Mouse (Mus musculus) left cerebral cortex, postnatal 36 days (tissue): ENCODE measurements at regions not wholly inside any gene's neighbourhood (a gene's known extent, or its start where the extent isn't known, plus 50 kb on each side); places are given as distances from the start of the nearest gene placed in this dataset.

ENCODE experiments used
- DNase-seq, 2 experiments: peaks; one replicate each; pipeline ENCODE4 v3.0.0; 2021 to 2022; ENCODE audit warnings: low spot score in 2 of 2, mixed read lengths in 1 of 2
- intact Hi-C: fragments of 180-260 bp; cut with DNase I; formaldehyde crosslinking; loops from one replicate; pipeline ENCODE4 v1.15.1; 2025

- no peak for DNase-seq
- intact Hi-C loops = loop anchor here (5.0 kb wide), 1 partner anchor 226 kb away; no protein-coding TSS in a partner anchor
Observed at GRCm38 (mm10) chr6:100970810-100971447, 137.5 kb downstream of the Ppp4r2 start.

GRCm38 (mm10) chr6:100971462-100971955, 138.1 kb downstream of the Ppp4r2 start:
- DNase-seq = no peak
- intact Hi-C loops = loop anchor here (5.0 kb wide), 1 partner anchor 226 kb away; no protein-coding TSS in a partner anchor

DNA sequence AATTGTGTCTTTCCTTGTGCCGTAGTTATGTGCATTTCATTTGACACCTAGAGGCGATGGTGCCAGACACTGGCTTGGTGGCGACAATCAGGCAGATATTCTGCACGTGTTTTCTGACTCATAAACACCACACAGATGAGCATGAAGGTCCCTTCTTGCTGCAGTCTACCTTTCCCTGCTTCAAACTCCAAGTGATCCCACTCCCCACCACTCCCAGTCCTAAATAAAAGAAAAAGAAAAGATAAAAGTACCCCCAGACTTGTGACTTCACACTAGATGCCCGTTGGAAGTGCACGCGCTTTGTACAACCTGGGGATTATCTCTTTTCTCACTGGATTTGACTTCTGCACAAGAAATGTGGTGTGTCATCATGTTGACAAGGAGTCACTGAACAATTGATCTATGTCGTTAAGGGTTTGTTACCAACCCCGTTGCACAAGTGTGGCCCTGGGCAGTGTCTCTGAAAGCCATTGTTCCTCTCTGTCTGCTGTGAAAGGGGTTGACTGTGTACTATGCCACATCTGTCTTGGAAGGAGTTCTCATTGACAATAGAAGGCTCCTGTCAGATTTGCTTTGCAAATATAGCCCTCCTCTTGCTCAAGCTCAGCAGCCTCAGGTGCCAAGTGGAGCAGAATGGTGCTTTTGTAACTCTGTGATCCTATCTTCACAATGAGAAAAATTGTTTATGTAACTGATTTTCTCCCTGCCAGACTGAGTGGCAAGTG, 140.1 kb downstream of the Ppp4r2 start:
- intact Hi-C loops = loop anchor here (5.0 kb wide), 1 partner anchor 224 kb away; no protein-coding TSS in a partner anchor
- DNase-seq = no peak

GRCm38 (mm10) chr6:100974716-100975115, 141.3 kb downstream of the Ppp4r2 start:
- no peak for DNase-seq
- intact Hi-C loops = loop anchor here (5.0 kb wide), 1 partner anchor 223 kb away; no protein-coding TSS in a partner anchor

GRCm38 (mm10) chr6:100975835-100976234, 142.4 kb downstream of the Ppp4r2 start:
- peak in 1 of 2 experiments; percentile 35 for DNase-seq
- intact Hi-C loops = no loop called here

DNA sequence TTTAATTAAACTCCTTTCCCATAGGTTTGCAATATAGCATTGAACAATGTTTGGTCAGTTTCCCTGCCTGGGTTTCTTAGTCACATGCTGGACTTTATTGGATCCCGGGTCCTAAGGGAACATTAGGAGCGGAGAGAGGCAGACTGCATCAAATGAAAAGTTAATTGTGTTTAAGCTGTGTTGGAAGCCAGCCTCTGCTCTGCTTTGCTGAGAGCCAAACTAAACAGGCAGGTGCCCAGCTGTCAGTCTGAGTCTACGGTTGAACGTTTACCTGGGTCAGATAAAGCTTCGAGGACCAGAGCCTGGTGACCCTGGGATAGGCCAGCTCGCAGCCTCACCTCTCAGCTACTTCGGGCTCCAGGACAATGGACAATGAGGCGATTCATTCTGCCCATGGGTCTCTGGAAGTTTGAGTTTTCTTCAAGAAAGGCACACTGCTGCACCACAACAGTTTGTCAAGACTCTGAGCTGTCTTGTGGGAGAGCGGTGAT, 143.8 kb downstream of the Ppp4r2 start:
- intact Hi-C loops = no loop called here
- DNase-seq = no peak

GRCm38 (mm10) chr6:100978113-100978512, 144.7 kb downstream of the Ppp4r2 start:
- no peak for DNase-seq
- intact Hi-C loops = no loop called here

GRCm38 (mm10) chr6:100978727-100979460, 145.5 kb downstream of the Ppp4r2 start:
- no peak for DNase-seq
- intact Hi-C loops = no loop called here

GRCm38 (mm10) chr6:100980156-100980555, 146.7 kb downstream of the Ppp4r2 start:
- no peak for DNase-seq
- intact Hi-C loops = no loop called here

DNA sequence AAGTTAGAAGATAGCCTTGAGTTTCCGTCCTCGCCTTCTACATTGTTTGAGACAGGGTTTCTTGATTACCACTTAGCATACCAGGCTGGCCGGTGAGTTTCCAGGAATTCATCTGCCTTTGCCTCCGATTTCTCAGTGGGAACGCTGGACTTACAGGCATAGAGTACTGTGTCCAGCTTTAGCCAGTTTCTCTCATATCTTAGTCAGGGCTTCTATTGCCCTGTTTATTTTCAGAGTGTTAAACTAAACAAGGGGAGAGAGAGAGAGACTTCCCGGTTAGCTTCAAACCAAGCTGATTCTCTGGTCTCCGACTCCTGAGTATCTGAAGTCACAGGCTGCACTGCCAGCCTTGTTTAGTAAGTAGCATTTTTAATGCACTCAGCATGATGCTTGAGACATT, 151.4 kb downstream of the Ppp4r2 start:
- DNase-seq = no peak
- intact Hi-C loops = no loop called here

GRCm38 (mm10) chr6:100985334-100985937, 152.0 kb downstream of the Ppp4r2 start:
- no peak for DNase-seq
- intact Hi-C loops = no loop called here

- intact Hi-C loops = no loop called here
- no peak for DNase-seq
Observed at GRCm38 (mm10) chr6:100988521-100988920, 155.1 kb downstream of the Ppp4r2 start.

- DNase-seq = no peak
- intact Hi-C loops = no loop called here
Observed at GRCm38 (mm10) chr6:100993421-100993820, 160.0 kb downstream of the Ppp4r2 start.

DNA sequence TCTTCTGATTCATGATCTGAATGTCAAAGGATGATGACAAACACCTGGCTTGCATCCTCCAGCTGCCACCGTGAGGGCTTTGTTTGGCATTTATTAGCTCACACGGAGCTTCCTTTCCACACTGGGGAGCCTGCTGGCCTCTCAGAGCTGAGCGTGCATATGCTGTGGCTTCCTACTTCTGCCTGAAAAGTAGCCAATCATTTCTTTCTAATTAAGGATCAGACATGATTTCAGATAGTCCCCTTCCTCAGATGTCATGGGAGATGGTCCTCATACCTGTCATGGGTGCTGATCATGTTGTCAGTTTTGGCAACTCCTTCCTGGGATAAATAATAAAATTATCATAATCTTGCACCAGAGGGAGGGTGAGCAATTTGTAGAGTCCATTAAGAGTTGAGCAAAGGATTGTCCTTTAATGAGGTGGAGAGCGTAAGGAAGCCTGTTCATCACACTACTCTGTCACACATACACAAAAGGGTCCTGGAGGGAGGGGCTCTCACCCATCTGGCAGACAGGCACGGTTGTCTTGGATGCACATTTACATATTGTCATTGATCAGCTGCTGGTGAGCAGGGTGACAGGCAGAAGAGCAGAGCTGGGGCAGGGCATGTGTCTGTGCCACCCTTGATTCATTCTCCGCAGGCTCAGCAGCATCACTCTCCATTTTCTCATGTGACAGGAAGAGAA, 162.6 kb downstream of the Ppp4r2 start:
- DNase-seq = no peak
- intact Hi-C loops = no loop called here

DNA sequence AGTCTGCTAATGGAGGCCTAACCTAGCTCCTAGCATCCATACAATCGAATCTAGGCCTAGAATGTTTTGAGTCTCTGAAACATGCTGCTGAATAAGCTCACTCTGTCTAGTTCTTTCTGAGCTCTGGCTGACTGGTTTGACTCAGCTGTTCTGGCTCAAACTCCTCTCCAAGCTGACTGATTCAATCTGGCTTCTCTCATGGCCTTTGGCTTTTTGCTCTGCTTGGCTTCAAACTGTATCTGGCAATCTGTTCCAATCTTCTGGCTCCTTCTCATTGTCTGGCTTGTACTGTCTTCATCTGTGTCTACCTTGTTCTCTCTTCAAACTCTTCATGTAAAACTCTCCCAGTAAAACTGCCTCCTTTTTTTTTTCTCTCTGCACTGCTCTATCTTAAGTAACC, 164.9 kb downstream of the Ppp4r2 start:
- DNase-seq = no peak
- intact Hi-C loops = no loop called here

- no peak for DNase-seq
- intact Hi-C loops = no loop called here
Observed at GRCm38 (mm10) chr6:101003901-101004300, 170.5 kb downstream of the Ppp4r2 start.

GRCm38 (mm10) chr6:101021650-101022049, 188.2 kb downstream of the Ppp4r2 start:
- no peak for DNase-seq
- intact Hi-C loops = no loop called here

DNA sequence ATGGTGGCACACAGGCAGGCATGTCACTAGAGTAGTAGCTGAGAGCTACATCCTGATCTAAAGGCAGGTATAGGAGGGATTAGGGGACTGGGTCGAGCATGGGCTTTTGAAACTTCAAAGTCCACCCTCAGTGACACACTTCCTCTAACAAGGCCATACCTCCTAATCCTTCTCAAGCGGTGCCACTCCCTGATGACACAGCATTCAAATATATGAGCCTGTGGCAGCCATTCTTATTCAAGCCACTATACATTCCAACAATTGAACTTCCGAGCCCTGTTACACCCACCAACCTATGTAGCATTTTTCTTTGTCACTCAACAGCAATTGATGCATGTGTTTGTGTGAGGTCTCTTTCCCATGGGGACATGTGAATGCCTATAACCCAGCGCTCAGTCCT, 192.4 kb downstream of the Ppp4r2 start:
- intact Hi-C loops = no loop called here
- no peak for DNase-seq

DNA sequence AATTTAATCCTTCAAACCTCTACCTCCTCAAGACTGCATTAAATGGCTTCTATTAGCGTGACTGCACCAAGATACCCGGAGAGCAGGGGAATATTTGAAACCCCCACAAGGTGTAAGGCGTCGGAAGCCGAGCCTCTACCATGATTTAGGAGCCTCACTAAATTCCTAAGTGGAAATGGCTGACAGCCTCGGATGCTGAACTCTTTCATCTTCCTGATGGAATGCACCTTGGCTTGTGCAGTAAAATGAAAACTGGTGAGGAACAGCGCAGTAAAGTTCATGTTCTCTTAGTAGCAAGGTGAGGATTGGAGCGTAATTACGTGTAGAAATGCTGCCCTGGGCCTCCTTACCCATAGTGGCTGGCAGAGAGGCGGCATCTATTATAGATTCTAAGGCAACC, 194.0 kb downstream of the Ppp4r2 start:
- no peak for DNase-seq
- intact Hi-C loops = no loop called here
